19 mouse cellular contexts compared by ENCODE assay signal in the genomic region with DNA sequence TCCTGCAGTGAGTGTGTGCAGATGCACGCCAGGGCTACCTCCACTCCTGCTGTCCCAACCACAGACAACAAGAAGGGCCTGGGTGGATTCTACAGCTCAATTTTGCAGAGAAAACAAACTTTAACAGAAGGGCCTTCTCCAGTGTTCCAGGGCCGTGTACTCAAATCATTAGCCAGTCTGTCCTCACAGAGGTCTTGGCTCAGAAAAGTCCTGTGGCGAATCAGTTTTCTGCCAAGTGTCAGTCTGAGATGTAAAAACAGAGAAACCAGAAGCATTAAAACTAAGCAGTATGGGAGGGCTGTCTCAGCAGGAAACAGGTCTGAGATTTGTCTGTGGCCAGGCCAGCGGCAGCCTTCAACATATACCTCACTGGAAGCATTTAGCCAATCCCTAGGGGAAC. TPM values are rescaled to one million over a fixed set of nuclear protein-coding genes. Genes with fewer than 3 reads are reported as not detected.
DNase-seq lines count a peak whose midpoint lies in the region; ATAC-seq and TF ChIP-seq lines count a peak whose summit lies in the region.
"Had no signal": no experiment of that assay in that cellular context is flagged by ENCODE, and none has a peak within 500 bp of the region (broad histone marks: within the 10 kb centered on the region; RNA-seq: fewer than 3 reads in every experiment).

No protein-coding gene starts in this region.

- DNase-seq in cerebellum, postnatal 10 days, result peak; percentile 76 to 85
- no peak for DNase-seq in cerebellum, adult 8-10 months
- no peak for DNase-seq in layer of hippocampus, adult 2 months (ENCODE audit: low spot score in 2 of 2)
- no peak for DNase-seq in layer of hippocampus, postnatal 36 days
- no peak for DNase-seq in embryonic facial prominence, embryonic 11.5 days (ENCODE audit: low spot score)
- DNase-seq in limb, embryonic 11.5 days (ENCODE audit: low spot score), result no peak
- DNase-seq in thymus, postnatal 0 days (ENCODE audit: low spot score), result no peak
- DNase-seq in yolk sac, embryonic 10.5 days (ENCODE audit: low spot score), result no peak
- DNase-seq: gastrocnemius, adult 2 months; right cerebral cortex, postnatal 14 days; thymus, postnatal 36 days had no signal

- WGBS in embryonic facial prominence, embryonic 11.5 days, result 28% methylated on average over 4 of the region's 4 CpGs
- WGBS in limb, embryonic 11.5 days, result 47% methylated on average over 4 of the region's 4 CpGs

- H3K9ac ChIP-seq in embryonic facial prominence, embryonic 11.5 days (replicated peaks; ENCODE audit: low read length), result peak overlapping the region; percentile 8; the same call in 1 of the 2 replicates
- peak overlapping the region; percentile 22; the same call in 1 of the 2 replicates for H3K9ac ChIP-seq in limb, embryonic 11.5 days (ENCODE audit: low read length)
- H3K9ac ChIP-seq: midbrain, embryonic 12.5 days had no signal

- peak overlapping the region; percentile 64 for H3K27ac ChIP-seq in layer of hippocampus, adult 2 months
- 0 out of 2 replicates have a peak overlapping the region, but pooled peaks have one; percentile 0 for H3K27ac ChIP-seq in embryonic facial prominence, embryonic 11.5 days (replicated peaks; ENCODE audit: low read depth, low read length)
- peak overlapping the region; percentile 30; the same call in 1 of the 2 replicates for H3K27ac ChIP-seq in limb, embryonic 11.5 days (replicated peaks; ENCODE audit: low read depth, low read length)
- H3K27ac ChIP-seq: gastrocnemius, adult 2 months; midbrain, embryonic 12.5 days had no signal

- no peak for ATAC-seq in embryonic facial prominence, embryonic 11.5 days (replicated peaks; ENCODE audit: insufficient number of reproducible peaks, low FRiP score, low TSS enrichment, low read depth)
- no peak; the same call in 1 of the 2 replicates for ATAC-seq in limb, embryonic 11.5 days (ENCODE audit: insufficient number of reproducible peaks, low FRiP score, low TSS enrichment, low read depth)
- ATAC-seq: intestine, postnatal 0 days; lung, postnatal 0 days had no signal

- H3K4me1 ChIP-seq in embryonic facial prominence, embryonic 11.5 days (ENCODE audit: control insufficient read depth, insufficient read depth, low read length), result no peaks in the 10 kb centered on the region
- peaks cover 10% of the 10 kb centered on the region for H3K4me1 ChIP-seq in limb, embryonic 11.5 days (ENCODE audit: control insufficient read depth, insufficient read depth, low read length)

- TF ChIP-seq CTCF in layer of hippocampus, adult 2 months (conservative IDR thresholded peaks at IDR 0.05), result no peak

- H3K4me2 ChIP-seq in embryonic facial prominence, embryonic 11.5 days (ENCODE audit: low read depth, low read length), result no peak overlapping the region
- no peak overlapping the region for H3K4me2 ChIP-seq in limb, embryonic 11.5 days (ENCODE audit: low read depth, severe bottlenecking)
- H3K4me2 ChIP-seq: heart, embryonic 11.5 days; midbrain, embryonic 12.5 days had no signal

- no peak overlapping the region for H3K4me3 ChIP-seq in layer of hippocampus, adult 2 months
- H3K4me3 ChIP-seq in embryonic facial prominence, embryonic 11.5 days (ENCODE audit: low read depth, low read length), result no peak overlapping the region
- no peak overlapping the region for H3K4me3 ChIP-seq in limb, embryonic 11.5 days (ENCODE audit: low read depth, low read length)
- H3K4me3 ChIP-seq: gastrocnemius, adult 2 months; midbrain, embryonic 12.5 days had no signal

- H3K36me3 ChIP-seq in embryonic facial prominence, embryonic 11.5 days (replicated peaks; ENCODE audit: control insufficient read depth, insufficient read depth, low read depth, low read length), result no peaks in the 10 kb centered on the region
- no peaks in the 10 kb centered on the region for H3K36me3 ChIP-seq in limb, embryonic 11.5 days (ENCODE audit: control insufficient read depth, insufficient read depth, low read length)
- H3K36me3 ChIP-seq: G1E; midbrain, embryonic 12.5 days had no signal

- H3K27me3 ChIP-seq in embryonic facial prominence, embryonic 11.5 days (ENCODE audit: control insufficient read depth, insufficient read depth, low read length), result no peaks in the 10 kb centered on the region
- no peaks in the 10 kb centered on the region for H3K27me3 ChIP-seq in limb, embryonic 11.5 days (ENCODE audit: control insufficient read depth, insufficient read depth, low read length)
- H3K27me3 ChIP-seq: midbrain, embryonic 12.5 days had no signal

- H3K9me3 ChIP-seq in embryonic facial prominence, embryonic 11.5 days (replicated peaks; ENCODE audit: control insufficient read depth, low read length), result no peaks in the 10 kb centered on the region
- no peaks in the 10 kb centered on the region for H3K9me3 ChIP-seq in limb, embryonic 11.5 days (ENCODE audit: control insufficient read depth, low read length)
- H3K9me3 ChIP-seq: G1E; midbrain, embryonic 12.5 days had no signal

RNA-seq across cellular contexts. Expression of a gene that starts 25.9 kb away (rescaled TPM):
- total RNA-seq in layer of hippocampus, adult 2 months (2021), result 10 to 100 TPM; 21.3 to 22.4 TPM
- total RNA-seq in layer of hippocampus, postnatal 36 days (2021), result 10 to 100 TPM; 20.8 to 29.5 TPM
- 21.4 and 22.4 TPM in 2 replicates for polyA plus RNA-seq in embryonic facial prominence, embryonic 11.5 days (2014; fragmentation: Nextera tagmentation; extraction: Ambion mirVana)
- polyA plus RNA-seq in limb, embryonic 11.5 days (2014; fragmentation: Nextera tagmentation; extraction: Ambion mirVana), result 38.1 and 46.0 TPM in 2 replicates
- polyA plus RNA-seq in thymus, postnatal 0 days (2015; fragmentation: Nextera tagmentation; extraction: Ambion mirVana), result 4.1 and 5.1 TPM in 2 replicates

RNA-seq across cellular contexts. Expression of a gene that starts 42.7 kb away (rescaled TPM):
- total RNA-seq in layer of hippocampus, adult 2 months (2021), result 1 to 10 TPM; 1.2 TPM
- 1 to 10 TPM; 1.2 TPM for total RNA-seq in layer of hippocampus, postnatal 36 days (2021)
- polyA plus RNA-seq in embryonic facial prominence, embryonic 11.5 days (2014; fragmentation: Nextera tagmentation; extraction: Ambion mirVana), result 0.38 and 0.71 TPM in 2 replicates
- polyA plus RNA-seq in limb, embryonic 11.5 days (2014; fragmentation: Nextera tagmentation; extraction: Ambion mirVana), result 0.55 and 0.84 TPM in 2 replicates
- polyA plus RNA-seq in thymus, postnatal 0 days (2015; fragmentation: Nextera tagmentation; extraction: Ambion mirVana), result 0.14 and 0.20 TPM in 2 replicates
- total RNA-seq: gastrocnemius, adult 2 months had no signal

RNA-seq across cellular contexts. Expression of a gene that starts 48.6 kb away (rescaled TPM):
- total RNA-seq in layer of hippocampus, adult 2 months (2021), result 10 to 100 TPM; 50.2 to 51.5 TPM
- 10 to 100 TPM; 52.6 to 55.0 TPM for total RNA-seq in layer of hippocampus, postnatal 36 days (2021)
- 7.1 and 7.4 TPM in 2 replicates for polyA plus RNA-seq in embryonic facial prominence, embryonic 11.5 days (2014; fragmentation: Nextera tagmentation; extraction: Ambion mirVana)
- polyA plus RNA-seq in limb, embryonic 11.5 days (2014; fragmentation: Nextera tagmentation; extraction: Ambion mirVana), result 8.5 and 11.3 TPM in 2 replicates
- polyA plus RNA-seq in thymus, postnatal 0 days (2015; fragmentation: Nextera tagmentation; extraction: Ambion mirVana), result 5.0 and 6.6 TPM in 2 replicates

RNA-seq across cellular contexts. Expression of a gene that starts 56.7 kb away (rescaled TPM):
- total RNA-seq in layer of hippocampus, adult 2 months (2021), result not detected
- total RNA-seq in layer of hippocampus, postnatal 36 days (2021), result not detected
- 0.69 and 0.88 TPM in 2 replicates for polyA plus RNA-seq in embryonic facial prominence, embryonic 11.5 days (2014; fragmentation: Nextera tagmentation; extraction: Ambion mirVana)
- 0.21 and 0.65 TPM in 2 replicates for polyA plus RNA-seq in limb, embryonic 11.5 days (2014; fragmentation: Nextera tagmentation; extraction: Ambion mirVana)
- not detected in 2 replicates for polyA plus RNA-seq in thymus, postnatal 0 days (2015; fragmentation: Nextera tagmentation; extraction: Ambion mirVana)
- total RNA-seq: G1E; gastrocnemius, adult 2 months; left cerebral cortex, postnatal 36 days had no signal
- polyA plus RNA-seq: G1E; lung, postnatal 0 days; midbrain, embryonic 12.5 days; neural tube, embryonic 14.5 days; stomach, embryonic 14.5 days had no signal

RNA-seq across cellular contexts. Expression of a gene that starts 57.9 kb away (rescaled TPM):
- 10 to 100 TPM; 16.8 to 17.1 TPM for total RNA-seq in layer of hippocampus, adult 2 months (2021)
- total RNA-seq in layer of hippocampus, postnatal 36 days (2021), result 10 to 100 TPM; 13.9 to 16.0 TPM
- 9.6 and 10.4 TPM in 2 replicates for polyA plus RNA-seq in embryonic facial prominence, embryonic 11.5 days (2014; fragmentation: Nextera tagmentation; extraction: Ambion mirVana)
- 14.3 and 14.5 TPM in 2 replicates for polyA plus RNA-seq in limb, embryonic 11.5 days (2014; fragmentation: Nextera tagmentation; extraction: Ambion mirVana)
- polyA plus RNA-seq in thymus, postnatal 0 days (2015; fragmentation: Nextera tagmentation; extraction: Ambion mirVana), result 5.4 and 6.2 TPM in 2 replicates

Comparison
In these comparisons a context has a peak if more than half of its experiments do, and no peak if none do; other contexts are left out.
1. DNase-seq: peak in cerebellum, postnatal 10 days (2 of 2); none in cerebellum, adult 8-10 months (single experiment), layer of hippocampus, adult 2 months (0 of 2), layer of hippocampus, postnatal 36 days (0 of 2), embryonic facial prominence, embryonic 11.5 days (single experiment), limb, embryonic 11.5 days (single experiment), thymus, postnatal 0 days (single experiment) and yolk sac, embryonic 10.5 days (single experiment).
2. H3K27ac ChIP-seq: peak in every context shown above with its lines; median percentile 64 in layer of hippocampus, adult 2 months; 30 in limb, embryonic 11.5 days; 0 in embryonic facial prominence, embryonic 11.5 days.